10 mouse cellular contexts compared by ENCODE assay signal in genomic region chr3:107483290-107483689, GRCm38 (mm10). TPM values are rescaled to one million over a fixed set of nuclear protein-coding genes. Genes with fewer than 3 reads are reported as not detected.
A peak's percentile ranks its signal among the peaks of the same experiment; 100 is the strongest.
DNase-seq lines count a peak whose midpoint lies in the region; ATAC-seq lines count a peak whose summit lies in the region.
"Had no signal": no experiment of that assay in that cellular context is flagged by ENCODE, and none has a peak within 500 bp of the region (broad histone marks: within the 10 kb centered on the region; RNA-seq: fewer than 3 reads in every experiment).

No protein-coding gene starts in this region.

- no peak overlapping the region for H3K9ac ChIP-seq in embryonic facial prominence, embryonic 12.5 days
- H3K9ac ChIP-seq in forebrain, embryonic 15.5 days (replicated peaks), result no peak overlapping the region
- no peak overlapping the region for H3K9ac ChIP-seq in hindbrain, embryonic 14.5 days
- no peak overlapping the region for H3K9ac ChIP-seq in neural tube, embryonic 14.5 days (replicated peaks; ENCODE audit: low read depth, low read length)
- no peak overlapping the region for H3K9ac ChIP-seq in liver, embryonic 11.5 days (ENCODE audit: low read depth, low read length)
- H3K9ac ChIP-seq: limb, embryonic 15.5 days; stomach, embryonic 15.5 days had no signal

- no peak for DNase-seq in embryonic facial prominence, embryonic 10.5 days (ENCODE audit: low spot score)
- peak; percentile 67 for DNase-seq in hindbrain, embryonic 14.5 days (ENCODE audit: low spot score)
- DNase-seq in liver, embryonic 11.5 days (ENCODE audit: low spot score), result no peak
- no peak for DNase-seq in adrenal gland, adult 2 months

- H3K4me1 ChIP-seq in embryonic facial prominence, embryonic 12.5 days, result no peaks in the 10 kb centered on the region
- no peaks in the 10 kb centered on the region for H3K4me1 ChIP-seq in embryonic facial prominence, embryonic 10.5 days
- peaks cover 14% of the 10 kb centered on the region for H3K4me1 ChIP-seq in forebrain, embryonic 15.5 days
- no peaks in the 10 kb centered on the region for H3K4me1 ChIP-seq in hindbrain, embryonic 14.5 days (replicated peaks; ENCODE audit: control insufficient read depth, insufficient read depth, low read length)
- H3K4me1 ChIP-seq in neural tube, embryonic 14.5 days (ENCODE audit: control insufficient read depth, insufficient read depth, low read length), result peaks cover 5% of the 10 kb centered on the region; the same call in 1 of the 2 replicates
- H3K4me1 ChIP-seq in liver, embryonic 11.5 days (replicated peaks; ENCODE audit: control insufficient read depth, insufficient read depth, low read length), result no peaks in the 10 kb centered on the region
- H3K4me1 ChIP-seq: limb, embryonic 15.5 days; stomach, embryonic 15.5 days had no signal

- H3K4me2 ChIP-seq in embryonic facial prominence, embryonic 12.5 days (replicated peaks), result no peak overlapping the region
- H3K4me2 ChIP-seq in forebrain, embryonic 15.5 days (replicated peaks), result no peak overlapping the region
- H3K4me2 ChIP-seq in hindbrain, embryonic 14.5 days (replicated peaks), result no peak overlapping the region
- no peak overlapping the region for H3K4me2 ChIP-seq in neural tube, embryonic 14.5 days (ENCODE audit: low read depth, low read length)
- H3K4me2 ChIP-seq in liver, embryonic 11.5 days, result no peak overlapping the region
- H3K4me2 ChIP-seq: limb, embryonic 15.5 days; stomach, embryonic 15.5 days had no signal

- no peaks in the 10 kb centered on the region for H3K9me3 ChIP-seq in embryonic facial prominence, embryonic 12.5 days
- H3K9me3 ChIP-seq in embryonic facial prominence, embryonic 10.5 days, result no peaks in the 10 kb centered on the region
- no peaks in the 10 kb centered on the region for H3K9me3 ChIP-seq in forebrain, embryonic 15.5 days
- no peaks in the 10 kb centered on the region for H3K9me3 ChIP-seq in hindbrain, embryonic 14.5 days (ENCODE audit: control insufficient read depth, low read length)
- H3K9me3 ChIP-seq in neural tube, embryonic 14.5 days (ENCODE audit: control insufficient read depth, low read length), result no peaks in the 10 kb centered on the region
- no peaks in the 10 kb centered on the region for H3K9me3 ChIP-seq in liver, embryonic 11.5 days (ENCODE audit: control insufficient read depth, low read length)
- H3K9me3 ChIP-seq: limb, embryonic 15.5 days; stomach, embryonic 15.5 days had no signal

- no peaks in the 10 kb centered on the region for H3K27me3 ChIP-seq in embryonic facial prominence, embryonic 12.5 days
- H3K27me3 ChIP-seq in embryonic facial prominence, embryonic 10.5 days (replicated peaks; ENCODE audit: low read depth, poor library complexity, severe bottlenecking), result no peaks in the 10 kb centered on the region; the same call in 1 of the 2 replicates
- no peaks in the 10 kb centered on the region for H3K27me3 ChIP-seq in forebrain, embryonic 15.5 days
- no peaks in the 10 kb centered on the region for H3K27me3 ChIP-seq in hindbrain, embryonic 14.5 days (ENCODE audit: control insufficient read depth, insufficient read depth, low read length)
- no peaks in the 10 kb centered on the region for H3K27me3 ChIP-seq in neural tube, embryonic 14.5 days (ENCODE audit: control insufficient read depth, insufficient read depth, low read length)
- peaks cover 2% of the 10 kb centered on the region; the same call in 1 of the 2 replicates for H3K27me3 ChIP-seq in liver, embryonic 11.5 days (replicated peaks; ENCODE audit: control insufficient read depth, insufficient read depth, low read length)
- H3K27me3 ChIP-seq: limb, embryonic 15.5 days; stomach, embryonic 15.5 days had no signal

- no peak overlapping the region for H3K27ac ChIP-seq in embryonic facial prominence, embryonic 12.5 days
- no peak overlapping the region for H3K27ac ChIP-seq in embryonic facial prominence, embryonic 10.5 days (replicated peaks)
- peak overlapping the region; percentile 31 for H3K27ac ChIP-seq in forebrain, embryonic 15.5 days (replicated peaks)
- no peak overlapping the region for H3K27ac ChIP-seq in hindbrain, embryonic 14.5 days
- H3K27ac ChIP-seq in neural tube, embryonic 14.5 days (ENCODE audit: low read depth, low read length), result no peak overlapping the region
- no peak overlapping the region for H3K27ac ChIP-seq in liver, embryonic 11.5 days (ENCODE audit: low read depth, low read length)
- H3K27ac ChIP-seq: limb, embryonic 15.5 days; stomach, embryonic 15.5 days had no signal

- 0 out of 2 replicates have a peak, but pooled peaks have one; percentile 41 for ATAC-seq in embryonic facial prominence, embryonic 12.5 days (ENCODE audit: insufficient number of reproducible peaks, insufficient read depth, low FRiP score, low TSS enrichment)
- peak; percentile 74 for ATAC-seq in CD4-positive, CD25-positive, alpha-beta regulatory T cell, adult 4 months
- ATAC-seq in forebrain, embryonic 15.5 days (replicated peaks), result peak; percentile 99
- ATAC-seq in hindbrain, embryonic 14.5 days (ENCODE audit: low FRiP score), result peak; percentile 94
- ATAC-seq in neural tube, embryonic 14.5 days (ENCODE audit: low read depth), result peak; percentile 94
- no peak for ATAC-seq in liver, embryonic 11.5 days (replicated peaks; ENCODE audit: low FRiP score)

- no peak overlapping the region for H3K4me3 ChIP-seq in embryonic facial prominence, embryonic 12.5 days
- H3K4me3 ChIP-seq in embryonic facial prominence, embryonic 10.5 days, result no peak overlapping the region
- H3K4me3 ChIP-seq in forebrain, embryonic 15.5 days, result no peak overlapping the region
- no peak overlapping the region for H3K4me3 ChIP-seq in hindbrain, embryonic 14.5 days (replicated peaks; ENCODE audit: low read length)
- no peak overlapping the region for H3K4me3 ChIP-seq in neural tube, embryonic 14.5 days (ENCODE audit: low read depth, low read length)
- no peak overlapping the region for H3K4me3 ChIP-seq in liver, embryonic 11.5 days (ENCODE audit: low read depth, low read length)
- H3K4me3 ChIP-seq: limb, embryonic 15.5 days; stomach, embryonic 15.5 days had no signal

- H3K36me3 ChIP-seq in embryonic facial prominence, embryonic 12.5 days, result no peaks in the 10 kb centered on the region
- H3K36me3 ChIP-seq in embryonic facial prominence, embryonic 10.5 days (replicated peaks), result no peaks in the 10 kb centered on the region
- H3K36me3 ChIP-seq in forebrain, embryonic 15.5 days, result no peaks in the 10 kb centered on the region
- no peaks in the 10 kb centered on the region for H3K36me3 ChIP-seq in hindbrain, embryonic 14.5 days (replicated peaks; ENCODE audit: control insufficient read depth, insufficient read depth)
- no peaks in the 10 kb centered on the region for H3K36me3 ChIP-seq in neural tube, embryonic 14.5 days (ENCODE audit: control insufficient read depth, insufficient read depth, low read length)
- no peaks in the 10 kb centered on the region for H3K36me3 ChIP-seq in liver, embryonic 11.5 days (ENCODE audit: control insufficient read depth, insufficient read depth, low read length)
- H3K36me3 ChIP-seq: limb, embryonic 15.5 days; stomach, embryonic 15.5 days had no signal

- WGBS in embryonic facial prominence, embryonic 12.5 days, result 54% methylated on average over 11 of the region's 11 CpGs
- WGBS in embryonic facial prominence, embryonic 10.5 days, result 53% methylated on average over 11 of the region's 11 CpGs
- WGBS in forebrain, embryonic 15.5 days, result 20% methylated on average over 11 of the region's 11 CpGs
- WGBS in hindbrain, embryonic 14.5 days, result 24% methylated on average over 11 of the region's 11 CpGs
- WGBS in neural tube, embryonic 14.5 days, result 36% methylated on average over 11 of the region's 11 CpGs
- WGBS in liver, embryonic 11.5 days, result 43% methylated on average over 11 of the region's 11 CpGs

RNA-seq across cellular contexts. Expression of gene Kcnc4, which starts 23.9 kb away (rescaled TPM):
- 0.23 TPM in 2 replicates for polyA plus RNA-seq in embryonic facial prominence, embryonic 12.5 days (2016; fragmentation: Nextera tagmentation; extraction: Ambion mirVana)
- polyA plus RNA-seq in embryonic facial prominence, embryonic 10.5 days (2016; fragmentation: Nextera tagmentation; extraction: Ambion mirVana), result 0.32 and 0.33 TPM in 2 replicates
- not detected for polyA plus RNA-seq in CD4-positive, CD25-positive, alpha-beta regulatory T cell, adult 4 months (2017; shearing (Covaris generic))
- polyA plus RNA-seq in forebrain, embryonic 15.5 days (2015; fragmentation: Nextera tagmentation; extraction: Ambion mirVana), result 1.6 and 1.8 TPM in 2 replicates
- 7.9 and 11.8 TPM in 2 replicates for polyA plus RNA-seq in hindbrain, embryonic 14.5 days (2014; fragmentation: Nextera tagmentation; extraction: Ambion mirVana)
- polyA plus RNA-seq in neural tube, embryonic 14.5 days (2014; fragmentation: Nextera tagmentation; extraction: Ambion mirVana), result 6.2 and 7.7 TPM in 2 replicates
- polyA plus RNA-seq in liver, embryonic 11.5 days (2014; fragmentation: Nextera tagmentation; extraction: Ambion mirVana), result 0.04 and 0.05 TPM in 2 replicates
- 10 to 100 TPM in 1 of 2 experiments, 1 to 10 TPM in 1; 7.4 to 13.6 TPM for total RNA-seq in adrenal gland, adult 2 months (2021)
- polyA plus RNA-seq in adrenal gland, adult 2 months (2012; rRNA removed), result 8.6 and 10.0 TPM in 2 replicates
- polyA plus RNA-seq: stomach, embryonic 15.5 days had no signal

RNA-seq across cellular contexts. Expression of gene Slc6a17, which starts 34.5 kb away (rescaled TPM):
- polyA plus RNA-seq in embryonic facial prominence, embryonic 12.5 days (2016; fragmentation: Nextera tagmentation; extraction: Ambion mirVana), result 7.1 and 8.0 TPM in 2 replicates
- 2.2 and 4.9 TPM in 2 replicates for polyA plus RNA-seq in embryonic facial prominence, embryonic 10.5 days (2016; fragmentation: Nextera tagmentation; extraction: Ambion mirVana)
- not detected for polyA plus RNA-seq in CD4-positive, CD25-positive, alpha-beta regulatory T cell, adult 4 months (2017; shearing (Covaris generic))
- polyA plus RNA-seq in forebrain, embryonic 15.5 days (2015; fragmentation: Nextera tagmentation; extraction: Ambion mirVana), result 17.2 and 19.6 TPM in 2 replicates
- 15.5 and 18.8 TPM in 2 replicates for polyA plus RNA-seq in hindbrain, embryonic 14.5 days (2014; fragmentation: Nextera tagmentation; extraction: Ambion mirVana)
- polyA plus RNA-seq in neural tube, embryonic 14.5 days (2014; fragmentation: Nextera tagmentation; extraction: Ambion mirVana), result 15.1 and 16.6 TPM in 2 replicates
- polyA plus RNA-seq in liver, embryonic 11.5 days (2014; fragmentation: Nextera tagmentation; extraction: Ambion mirVana), result 0.91 and 2.0 TPM in 2 replicates
- total RNA-seq in adrenal gland, adult 2 months (2021), result 10 to 100 TPM in 1 of 2 experiments, 1 to 10 TPM in 1; 4.3 to 13.3 TPM
- polyA plus RNA-seq in adrenal gland, adult 2 months (2012; rRNA removed), result 1.8 and 2.8 TPM in 2 replicates
